Mouse (Mus musculus): Measurements from ENCODE around the gene Dhtkd1. TPM values are rescaled to one million over a fixed set of nuclear protein-coding genes. Genes with fewer than 3 reads are reported as not detected.

Dhtkd1 gene
- total RNA-seq, 2 experiments from 2014 or later: 9.0 to 11.0 TPM

DNA sequence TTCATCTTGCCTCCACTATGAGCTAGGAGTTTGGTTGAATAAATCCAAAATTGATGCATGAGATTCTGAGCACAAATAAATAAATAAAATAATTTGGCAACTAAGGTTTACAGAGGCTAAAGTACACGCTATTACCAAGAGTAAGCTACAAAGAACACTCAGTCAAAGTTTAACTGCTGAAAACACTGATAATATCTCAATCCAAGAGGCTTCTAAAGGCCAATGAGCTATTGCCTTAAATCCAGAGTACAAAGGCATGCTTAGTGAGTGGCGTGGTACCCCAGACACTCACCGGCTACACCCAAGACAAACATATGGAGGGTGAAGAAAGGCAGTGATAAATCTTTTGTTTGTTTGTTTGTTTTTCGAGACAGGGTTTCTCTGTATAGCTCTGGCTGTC is 6.0 kb downstream of the Dhtkd1 start:
- intact Hi-C loops (cut with DNase I): no loop called here
- no peak for DNase-seq (ENCODE audit: low spot score in 2 of 2)

DNA sequence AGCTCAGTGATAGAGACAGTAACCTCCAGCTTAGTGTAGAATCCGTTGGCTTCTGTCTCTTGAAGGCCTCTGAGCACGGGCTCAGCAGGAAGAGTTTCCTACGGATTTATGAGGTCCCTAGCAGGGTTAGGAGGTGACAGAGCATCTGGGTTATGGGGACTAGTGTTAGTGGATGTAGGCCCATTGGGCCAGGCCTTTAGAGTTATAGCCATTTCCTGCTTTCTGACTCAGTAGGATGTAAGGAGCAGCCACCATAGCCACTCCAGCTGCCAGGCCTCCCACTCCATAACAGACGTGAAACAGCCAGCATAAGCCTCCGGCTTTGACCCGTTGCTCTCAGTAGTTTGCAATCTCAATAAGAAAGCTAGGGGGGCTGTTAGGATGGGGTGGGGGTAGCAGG is 6.5 kb downstream of the Dhtkd1 start:
- intact Hi-C loops (cut with DNase I): no loop called here
- no peak for DNase-seq (ENCODE audit: low spot score in 2 of 2)

DNA sequence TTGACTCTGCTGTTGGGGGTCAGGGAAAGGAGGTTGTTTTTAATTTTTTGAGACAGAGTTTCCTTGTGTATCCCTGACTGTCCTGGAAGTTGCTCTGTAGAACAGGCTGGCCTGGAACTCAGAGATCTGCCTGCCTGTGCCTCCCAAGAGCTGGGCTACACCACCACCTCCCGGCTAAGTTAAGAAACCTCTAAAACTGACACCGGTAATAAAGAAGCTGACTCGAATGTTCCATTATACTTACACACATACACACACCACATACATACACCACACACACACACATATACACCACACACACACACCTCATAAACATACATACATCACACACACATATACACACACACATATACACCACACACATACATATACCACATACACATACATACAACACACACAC is 7.7 kb downstream of the Dhtkd1 start:
- intact Hi-C loops (cut with DNase I): no loop called here
- DNase-seq (ENCODE audit: low spot score in 2 of 2): no peak

DNA sequence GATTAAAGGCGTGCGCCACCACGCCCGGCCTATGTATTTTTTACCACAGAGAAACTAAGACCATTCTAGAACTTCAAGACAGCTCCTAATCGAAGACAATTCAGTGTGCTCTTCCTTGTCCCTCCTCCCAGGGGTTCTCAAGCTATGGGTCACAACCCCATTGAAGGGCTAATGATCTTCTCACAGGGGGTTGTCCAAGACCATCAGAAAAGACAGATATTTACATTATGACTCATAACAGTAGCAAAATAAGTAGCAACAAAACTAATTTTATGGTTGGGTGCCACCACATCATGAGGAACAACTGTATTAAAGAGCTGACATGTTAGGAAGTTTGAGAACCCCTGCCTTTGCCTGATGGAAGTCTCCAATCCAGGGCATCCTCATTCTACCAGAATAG is 10.7 kb downstream of the Dhtkd1 start:
- no peak for DNase-seq (ENCODE audit: low spot score in 2 of 2)
- intact Hi-C loops (cut with DNase I): no loop called here

DNA sequence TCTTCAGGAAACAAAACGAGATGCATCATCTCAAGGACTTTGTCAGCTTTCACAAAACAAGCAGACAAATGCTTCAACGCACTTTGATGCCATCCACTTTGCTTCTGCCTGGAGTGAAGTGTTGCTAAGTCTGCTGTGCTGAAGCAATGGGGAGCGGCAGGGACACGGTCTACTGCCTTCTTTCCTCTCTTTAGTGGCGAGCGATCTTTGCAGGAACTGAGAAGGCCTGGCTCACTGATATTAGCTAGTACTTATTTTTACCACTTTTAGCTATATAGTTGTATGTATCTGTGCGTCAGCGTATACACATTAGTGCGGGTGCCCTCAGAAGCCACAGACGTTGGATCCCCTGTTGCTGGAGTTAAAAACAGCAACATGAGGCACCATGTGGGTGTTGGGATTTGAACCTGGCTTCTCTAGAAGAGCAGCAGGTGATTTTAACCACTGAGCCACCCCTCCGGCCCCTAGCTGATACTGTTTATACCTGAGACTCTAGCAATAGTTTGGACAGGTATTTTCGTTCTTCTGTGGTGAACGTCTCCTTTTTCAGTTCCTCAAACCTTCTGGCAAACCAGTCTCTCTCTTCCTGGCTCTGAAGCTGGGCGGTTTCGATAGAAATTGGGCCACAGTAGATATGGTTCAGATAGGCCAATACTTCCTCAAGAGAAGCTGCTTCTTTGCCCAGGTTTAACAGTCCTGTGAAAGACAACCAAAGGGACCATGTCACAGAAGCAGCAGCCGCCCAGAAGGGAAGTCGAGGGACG is 12.1 kb downstream of the Dhtkd1 start:
- intact Hi-C loops (cut with DNase I): no loop called here
- DNase-seq (ENCODE audit: low spot score in 2 of 2): no peak

DNA sequence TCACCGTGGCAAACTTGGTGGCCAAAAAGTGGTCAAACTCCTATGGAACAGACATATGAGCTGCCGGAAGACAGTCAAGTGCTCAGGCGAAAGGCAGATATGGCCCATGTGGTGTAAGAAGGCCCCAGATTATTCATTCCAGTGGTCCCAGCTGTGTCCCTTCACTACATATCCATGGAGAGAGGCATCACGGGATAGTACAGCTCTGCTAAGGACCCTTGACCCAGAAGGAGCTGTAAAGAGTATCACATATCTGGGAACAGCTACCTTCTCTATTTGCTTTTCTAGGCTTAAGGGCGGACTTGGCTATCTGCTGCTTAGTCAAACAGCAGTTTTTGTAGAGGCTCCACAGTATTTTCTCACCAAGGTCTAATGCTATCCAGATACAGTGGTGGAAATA is 12.8 kb downstream of the Dhtkd1 start:
- intact Hi-C loops (cut with DNase I): no loop called here

DNA sequence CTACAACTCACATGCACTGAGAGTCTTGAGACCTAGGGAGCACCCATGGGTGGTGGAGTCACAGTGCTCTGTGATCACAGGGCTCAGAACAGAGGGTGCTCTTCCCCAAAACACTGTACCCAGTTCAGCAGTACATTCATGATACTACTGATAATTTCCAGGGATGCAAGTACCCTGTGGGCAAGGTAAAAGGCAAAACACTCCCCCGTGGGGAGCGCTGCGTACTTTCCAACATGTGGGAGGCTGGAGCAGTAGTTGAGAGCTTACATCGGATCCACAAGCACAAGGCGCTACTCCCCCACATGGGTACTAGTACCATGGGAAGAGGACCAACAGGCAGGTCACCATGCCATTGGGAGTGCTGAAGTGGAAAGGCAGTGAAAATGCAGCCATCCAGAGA is 15.1 kb downstream of the Dhtkd1 start:
- DNase-seq (ENCODE audit: low spot score in 2 of 2): no peak
- intact Hi-C loops (cut with DNase I): no loop called here

More for the DNA sequence above, 12.8 kb downstream of the Dhtkd1 start:
- DNase-seq (ENCODE audit: low spot score in 2 of 2): no peak

DNA sequence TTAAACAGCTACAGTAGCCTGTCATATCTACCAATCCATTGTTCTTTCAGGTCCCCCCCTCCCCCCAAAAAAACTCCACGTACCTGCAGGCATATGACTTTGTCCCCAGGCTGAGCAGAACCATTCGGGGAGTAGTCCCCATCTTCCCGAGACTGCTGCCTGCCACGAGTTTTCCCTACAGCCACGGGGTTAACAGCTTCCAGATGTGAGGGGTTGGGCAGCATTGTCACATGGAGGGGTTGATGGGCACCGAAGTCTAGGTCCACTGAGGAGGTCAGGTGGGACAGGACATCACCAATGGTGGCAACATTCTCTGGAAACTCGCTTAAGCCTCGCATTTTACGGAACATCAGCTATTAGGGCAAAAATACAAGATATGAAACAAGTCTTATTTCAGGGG is 18.8 kb downstream of the Dhtkd1 start:
- intact Hi-C loops (cut with DNase I): no loop called here
- no peak for DNase-seq (ENCODE audit: low spot score in 2 of 2)

DNA sequence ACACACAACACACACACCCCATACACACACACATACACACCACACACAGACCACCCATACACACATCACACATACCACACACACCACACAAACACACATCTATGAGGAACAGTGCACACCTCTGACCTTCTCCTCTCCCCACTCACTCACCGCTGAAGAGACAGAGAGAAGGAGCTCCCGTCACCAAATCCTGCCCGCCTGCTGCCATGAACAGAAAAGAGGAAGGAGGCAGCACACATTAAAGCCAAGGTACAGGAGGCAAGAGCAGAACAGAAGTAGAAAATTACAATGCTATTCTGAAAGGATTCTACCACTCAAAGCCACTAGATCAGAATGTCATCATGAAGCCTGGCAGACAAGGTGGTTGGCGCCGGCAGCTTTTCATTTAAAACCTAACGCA is 19.8 kb downstream of the Dhtkd1 start:
- DNase-seq (ENCODE audit: low spot score in 2 of 2): no peak
- intact Hi-C loops (cut with DNase I): no loop called here

DNA sequence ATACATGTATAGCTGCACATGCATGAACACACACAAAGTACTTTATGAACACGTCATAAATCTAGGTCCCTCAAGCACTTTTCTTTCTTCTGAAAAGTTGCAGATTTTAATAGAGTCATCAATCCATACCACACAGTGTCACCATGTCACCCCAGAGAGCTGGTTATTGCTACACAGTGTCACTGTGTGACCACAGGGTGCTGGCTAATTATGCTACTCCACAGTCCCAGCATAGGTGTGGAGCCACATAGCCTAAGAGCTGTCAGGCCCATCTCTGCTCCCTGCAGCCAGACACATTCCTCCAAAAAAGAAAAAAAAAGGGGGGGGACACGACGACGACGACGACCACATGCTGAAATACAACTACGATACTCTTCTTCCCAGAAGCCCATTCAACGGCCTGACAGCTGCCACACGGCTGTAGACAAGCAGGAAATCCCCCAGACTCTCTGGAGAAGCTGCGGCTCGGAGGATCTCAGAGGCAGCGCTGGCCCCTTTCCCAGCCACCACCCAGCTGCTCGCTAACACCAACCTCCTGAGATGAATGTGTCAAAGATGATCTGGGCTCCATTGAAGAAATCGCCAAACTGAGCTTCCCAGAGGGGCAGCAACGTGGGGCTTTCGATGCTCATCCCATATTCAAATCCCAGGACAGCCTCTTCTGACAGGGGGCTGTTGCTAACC is 31.2 kb downstream of the Dhtkd1 start:
- intact Hi-C loops (cut with DNase I): no loop called here
- peak; percentile 17 to 27 for DNase-seq (ENCODE audit: low spot score in 2 of 2)

DNA sequence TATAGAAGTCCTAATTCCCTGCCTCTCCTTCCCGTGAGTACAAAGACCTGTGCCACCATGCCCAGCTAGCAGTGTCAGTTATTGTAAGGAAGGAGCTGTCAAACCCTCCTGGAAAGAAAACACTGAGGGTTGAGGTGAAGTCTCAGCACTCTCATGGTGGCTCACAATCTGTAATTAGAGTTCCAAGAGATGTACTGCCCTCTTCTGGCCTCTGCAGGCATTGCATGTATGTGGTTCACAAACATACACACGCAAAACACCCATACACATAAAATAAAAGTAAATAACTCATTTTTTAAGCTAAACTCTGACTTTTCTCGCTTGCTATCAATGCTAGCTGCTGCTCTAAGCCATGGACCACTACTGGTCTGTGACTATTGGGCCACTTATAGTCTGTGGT is 36.0 kb downstream of the Dhtkd1 start:
- intact Hi-C loops (cut with DNase I): no loop called here
- no peak for DNase-seq (ENCODE audit: low spot score in 2 of 2)

DNA sequence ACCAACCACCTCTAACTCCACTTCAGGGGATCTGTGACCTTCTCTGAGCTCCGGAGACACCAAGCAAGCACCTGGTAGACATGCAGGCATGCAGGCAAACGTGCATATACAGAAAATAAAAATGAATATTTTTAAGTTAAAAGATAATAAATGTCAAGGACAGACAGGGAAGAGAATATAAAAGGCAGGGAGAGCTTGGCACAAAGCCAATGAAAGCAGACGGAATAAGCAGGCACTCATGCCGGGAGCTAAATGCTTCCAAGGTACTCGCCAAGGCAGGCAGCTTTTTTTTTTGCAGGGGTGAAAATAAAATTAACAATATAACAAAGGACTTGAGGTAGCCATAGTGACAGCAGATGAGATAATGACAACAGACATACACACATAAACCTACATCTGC is 36.5 kb downstream of the Dhtkd1 start:
- DNase-seq (ENCODE audit: low spot score in 2 of 2): peak in 1 of 2 experiments; percentile 17
- intact Hi-C loops (cut with DNase I): no loop called here

DNA sequence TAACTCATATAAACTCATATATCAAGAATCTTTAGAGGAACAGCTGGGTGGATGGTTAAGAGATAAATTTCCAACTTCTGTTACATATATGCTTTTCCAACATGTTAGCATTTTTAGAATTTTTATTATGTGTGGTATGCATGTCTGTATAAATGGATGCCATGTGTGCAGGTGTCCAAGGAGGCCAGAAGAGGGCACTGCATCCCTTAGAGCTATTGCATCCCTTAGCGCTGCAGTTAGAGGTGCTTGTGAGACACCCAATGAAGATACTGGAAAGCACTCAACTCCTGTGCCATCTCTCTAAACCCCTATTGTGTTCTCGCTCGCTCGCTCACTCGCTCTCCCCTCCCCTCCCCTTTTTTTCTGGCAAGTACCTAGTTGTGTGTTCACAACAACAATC is 42.4 kb downstream of the Dhtkd1 start:
- no peak for DNase-seq (ENCODE audit: low spot score in 2 of 2)
- intact Hi-C loops (cut with DNase I): no loop called here

DNA sequence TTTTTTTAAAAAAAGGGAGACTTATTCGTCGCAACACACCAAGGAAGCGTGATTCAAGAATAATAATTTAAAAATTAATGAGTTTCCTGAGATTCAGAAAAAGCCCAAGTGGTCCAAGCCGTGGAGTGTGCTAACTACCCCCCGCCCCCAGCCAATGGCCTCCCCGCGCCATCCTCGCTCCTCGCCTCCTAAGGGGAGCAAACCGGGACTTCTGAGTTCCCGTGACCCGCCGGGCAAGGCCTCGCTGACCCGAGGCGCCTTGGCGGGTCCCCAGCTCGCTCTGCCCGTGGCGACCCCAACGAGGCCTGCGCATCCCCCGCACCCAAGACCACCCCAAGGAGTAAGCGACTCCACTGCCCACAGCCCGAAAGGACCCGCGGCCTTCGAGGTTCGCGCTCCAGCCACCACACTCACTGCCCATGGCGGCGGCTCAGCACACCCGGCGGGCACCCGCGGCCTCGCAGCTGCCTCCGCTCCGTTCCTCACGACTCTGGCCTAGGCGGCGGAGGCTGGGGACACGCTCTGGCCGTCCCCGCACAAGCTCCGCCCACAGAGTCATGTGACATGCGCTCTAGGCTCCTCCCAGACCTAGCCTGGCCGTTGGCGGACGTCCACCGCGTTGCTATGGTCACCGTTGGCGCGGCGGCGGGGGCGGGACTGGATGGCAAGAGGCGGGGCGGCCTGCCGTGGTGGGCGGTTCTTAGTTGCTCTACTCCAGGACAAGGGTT is 47.6 kb downstream of the Dhtkd1 start, which contains the start of gene Sec61a2:
Gene Sec61a2 (minus strand): TSS at position 590 of the 728 bp plus-strand sequence.
- intact Hi-C loops (cut with DNase I): loop anchor here (5.0 kb wide), 2 partner anchors 47 to 57 kb away; partner anchors contain the start of genes Dhtkd1 and Upf2

DNA sequence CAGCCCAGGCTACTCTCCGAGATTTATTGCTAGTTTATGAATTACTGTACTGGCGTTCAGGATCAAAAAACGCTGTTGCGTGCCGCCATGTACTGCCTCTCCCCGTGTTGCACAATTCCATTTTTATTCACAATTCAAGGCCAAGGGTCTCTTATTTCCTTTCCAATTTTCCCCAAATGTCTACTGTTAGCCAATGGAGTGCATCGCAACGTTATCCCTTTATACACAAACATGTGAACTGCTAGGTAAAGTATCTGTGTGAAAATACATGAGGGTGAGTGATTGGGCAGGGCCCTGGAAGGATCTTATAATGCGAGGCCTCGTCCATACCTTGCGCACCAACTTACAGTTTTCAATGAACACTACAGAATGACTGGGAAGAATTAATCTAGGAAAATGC is 48.3 kb downstream of the Dhtkd1 start:
- no peak for DNase-seq (ENCODE audit: low spot score in 2 of 2)
- intact Hi-C loops (cut with DNase I): loop anchor here (5.0 kb wide), 1 partner anchor 58 kb away; the partner anchor contains the start of gene Upf2

More for the DNA sequence above, 47.6 kb downstream of the Dhtkd1 start, which contains the start of gene Sec61a2:
- DNase-seq (ENCODE audit: low spot score in 2 of 2): peak; percentile 99

DNA sequence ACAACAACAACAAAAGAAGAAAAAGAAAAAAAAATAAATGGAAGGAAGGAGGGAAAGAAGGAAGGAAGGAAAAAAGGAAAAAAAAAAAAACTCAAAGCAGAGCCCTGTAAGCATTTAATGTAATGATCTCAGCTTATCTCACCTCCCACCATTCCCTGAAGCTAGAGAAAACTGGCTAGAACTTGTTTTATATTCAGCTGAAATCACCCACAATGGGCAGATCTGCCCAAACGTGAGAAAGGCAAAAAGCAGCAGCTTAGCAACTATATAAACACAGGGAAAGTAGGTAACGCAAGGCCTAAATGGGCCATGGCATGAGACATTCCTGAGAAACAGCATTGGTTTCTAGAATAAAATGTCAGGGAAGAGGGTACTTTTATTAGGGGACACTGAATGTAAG is 53.2 kb downstream of the Dhtkd1 start:
- intact Hi-C loops (cut with DNase I): no loop called here
- no peak for DNase-seq (ENCODE audit: low spot score in 2 of 2)

DNA sequence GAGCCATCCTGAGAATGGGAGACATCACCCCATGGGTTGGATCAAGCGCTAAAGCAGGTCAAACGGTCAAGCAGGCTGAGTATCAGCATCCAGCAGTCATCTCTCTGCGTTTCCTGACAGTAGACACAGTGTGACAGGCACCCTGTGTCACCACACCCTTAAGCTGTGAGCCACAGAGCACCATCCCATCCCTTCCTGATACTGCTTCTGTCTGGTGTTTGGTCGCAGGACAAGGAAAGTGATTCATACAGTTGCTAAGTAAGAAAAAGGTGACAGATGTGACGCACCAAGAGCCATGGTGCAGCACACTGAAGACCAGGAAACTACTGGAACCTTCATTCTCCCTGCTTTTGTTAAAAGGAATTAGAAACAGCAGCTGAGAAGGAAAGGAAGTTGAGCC is 53.7 kb downstream of the Dhtkd1 start:
- no peak for DNase-seq (ENCODE audit: low spot score in 2 of 2)
- intact Hi-C loops (cut with DNase I): no loop called here

DNA sequence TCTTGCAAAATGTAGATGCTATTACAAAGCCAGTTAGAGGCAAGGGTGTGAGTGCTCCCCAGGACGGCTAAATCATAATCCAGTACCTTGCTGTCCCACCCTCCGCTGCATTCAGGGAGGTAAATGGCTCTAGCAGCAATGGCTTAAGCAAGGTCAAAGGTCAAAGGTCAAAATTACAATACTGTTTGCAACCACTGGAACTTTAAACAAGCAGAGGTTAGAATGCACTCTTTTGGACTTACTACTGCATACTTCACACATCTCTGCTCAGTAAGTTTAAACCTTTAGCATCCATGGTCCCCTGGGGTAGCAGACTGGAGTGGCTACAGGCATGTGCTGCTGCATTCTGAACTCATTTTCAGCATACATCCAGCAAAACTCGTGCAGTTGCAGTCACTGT is 65.1 kb downstream of the Dhtkd1 start:
- no peak for DNase-seq (ENCODE audit: low spot score in 2 of 2)
- intact Hi-C loops (cut with DNase I): no loop called here

DNA sequence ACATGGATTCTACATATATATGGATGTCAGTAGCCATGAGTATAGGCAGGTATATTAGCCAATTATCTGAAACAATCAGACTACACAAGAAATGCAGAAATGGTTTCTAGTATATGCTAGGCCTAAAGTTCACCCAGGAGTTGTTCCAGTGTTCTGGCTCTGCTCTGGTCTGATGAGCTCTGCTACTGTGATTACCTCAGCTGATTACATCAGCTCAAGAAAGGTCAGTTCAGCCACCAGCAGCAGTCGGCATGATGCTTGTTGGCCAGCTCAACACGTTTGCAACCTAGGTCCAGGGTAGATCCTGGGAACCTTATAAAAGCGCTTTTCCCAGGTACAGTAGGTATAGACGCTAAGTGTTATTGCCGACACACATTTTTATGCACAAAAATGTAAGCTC is 72.8 kb downstream of the Dhtkd1 start:
- DNase-seq (ENCODE audit: low spot score in 2 of 2): no peak
- intact Hi-C loops (cut with DNase I): no loop called here

DNA sequence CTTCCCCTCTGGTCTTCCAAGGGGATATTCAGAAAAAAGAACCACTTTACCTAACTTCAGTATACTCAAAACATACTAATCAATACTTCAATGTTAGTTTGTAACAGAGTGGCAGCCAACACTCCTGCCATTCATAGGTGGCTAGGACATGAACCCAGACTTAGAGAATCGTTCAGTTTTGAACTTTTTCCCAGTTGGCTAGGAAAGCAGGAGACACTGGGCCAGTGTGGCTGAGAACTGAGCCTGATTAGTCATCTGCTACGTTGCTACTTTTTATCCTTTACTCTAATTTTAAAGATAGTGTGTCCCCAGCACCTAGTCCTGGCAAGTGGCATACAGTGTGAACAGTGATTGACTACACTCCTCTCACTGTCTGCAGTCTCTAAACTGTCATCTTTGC is 74.9 kb downstream of the Dhtkd1 start:
- DNase-seq (ENCODE audit: low spot score in 2 of 2): no peak
- intact Hi-C loops (cut with DNase I): no loop called here

All from left cerebral cortex, postnatal 36 days (tissue).